10 mouse cellular contexts compared by ENCODE assay signal in the genomic region with DNA sequence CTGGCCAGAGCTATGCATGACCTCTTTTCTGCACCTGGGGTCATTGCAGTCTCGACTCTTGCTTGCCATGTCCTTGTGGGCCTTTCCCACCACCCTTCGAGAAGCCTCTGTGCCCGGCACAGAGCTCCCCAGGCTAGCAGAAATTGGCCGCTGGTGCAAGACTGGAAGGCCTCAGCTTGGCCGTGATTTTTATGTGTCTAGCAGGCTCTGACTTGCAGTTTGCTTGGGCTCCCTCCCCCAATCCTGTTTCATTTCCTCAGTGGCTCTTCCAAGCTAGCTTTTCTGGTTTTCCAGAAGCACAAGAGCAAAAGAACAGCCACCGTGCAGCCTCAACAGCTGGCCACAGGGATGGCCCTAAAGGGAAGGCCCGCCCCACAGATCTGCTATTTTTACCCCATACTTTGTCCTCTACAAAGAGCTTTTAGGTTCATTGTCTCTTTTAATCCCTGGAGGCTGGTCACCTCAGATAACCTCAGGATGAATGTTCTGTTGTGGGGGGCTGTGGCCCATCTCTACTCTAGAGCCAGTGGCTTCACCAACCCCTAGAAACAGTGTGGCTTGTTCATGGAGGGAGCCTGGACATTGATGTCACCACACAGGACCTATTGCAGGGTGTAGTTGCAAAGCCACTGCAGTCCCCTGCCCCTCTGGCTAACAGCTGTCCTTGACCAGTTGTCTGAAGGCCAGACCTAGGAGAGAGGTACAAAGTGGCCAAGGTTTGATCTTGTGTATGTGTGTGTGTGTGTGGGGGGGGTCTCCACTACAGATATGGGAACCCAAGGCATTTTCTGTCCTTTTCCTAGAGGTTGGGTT. TPM values are rescaled to one million over a fixed set of nuclear protein-coding genes. Genes with fewer than 3 reads are reported as not detected.
DNase-seq lines count a peak whose midpoint lies in the region; ATAC-seq and TF ChIP-seq lines count a peak whose summit lies in the region.
"Had no signal": no experiment of that assay in that cellular context is flagged by ENCODE, and none has a peak within 500 bp of the region (broad histone marks: within the 10 kb centered on the region; RNA-seq: fewer than 3 reads in every experiment).

No protein-coding gene starts in this region.

- ATAC-seq in forebrain, embryonic 15.5 days (replicated peaks), result no peak
- ATAC-seq in limb, embryonic 14.5 days (ENCODE audit: low FRiP score, low read depth), result no peak
- no peak for ATAC-seq in erythroid progenitor cell, adult 5-6 weeks (replicated peaks; ENCODE audit: low FRiP score, poor library complexity, severe bottlenecking)
- no peak for ATAC-seq in liver, embryonic 12.5 days

- peak; percentile 39 for DNase-seq in gastrocnemius, postnatal 25 days
- no peak for DNase-seq in gastrocnemius, adult 18-20 months (ENCODE audit: low spot score)
- DNase-seq in limb, embryonic 14.5 days (ENCODE audit: low spot score), result no peak
- no peak for DNase-seq in embryo, embryonic 9.5 days (ENCODE audit: extremely low spot score)
- DNase-seq: adrenal gland, postnatal 10 days; right cerebral cortex, adult 18-20 months had no signal

- H3K4me1 ChIP-seq in bone marrow macrophage, adult 2 months (ENCODE audit: control insufficient read depth, insufficient read depth, low read length), result peaks cover 57% of the 10 kb centered on the region
- H3K4me1 ChIP-seq in forebrain, embryonic 15.5 days, result peaks cover 70% of the 10 kb centered on the region
- H3K4me1 ChIP-seq in limb, embryonic 14.5 days (ENCODE audit: control insufficient read depth, insufficient read depth, low read length), result peaks cover 63% of the 10 kb centered on the region
- H3K4me1 ChIP-seq in liver, embryonic 12.5 days, result peaks cover 64% of the 10 kb centered on the region

- WGBS in forebrain, embryonic 15.5 days, result 76% methylated on average over 7 of the region's 7 CpGs
- 58% methylated on average over 7 of the region's 7 CpGs for WGBS in limb, embryonic 14.5 days
- WGBS in liver, embryonic 12.5 days (ENCODE audit: insufficient replicate concordance), result 59% methylated on average over 7 of the region's 7 CpGs

- peak overlapping the region; percentile 61 for H3K27ac ChIP-seq in bone marrow macrophage, adult 2 months (ENCODE audit: insufficient read depth, low read depth, low read length)
- peak overlapping the region; percentile 88 for H3K27ac ChIP-seq in forebrain, embryonic 15.5 days (replicated peaks)
- peak overlapping the region; percentile 55; the same call in 1 of the 2 replicates for H3K27ac ChIP-seq in limb, embryonic 14.5 days (replicated peaks; ENCODE audit: low read depth, low read length)
- no peak overlapping the region; the same call in 1 of the 2 replicates for H3K27ac ChIP-seq in liver, embryonic 12.5 days

- H3K4me2 ChIP-seq in forebrain, embryonic 15.5 days (replicated peaks), result no peak overlapping the region
- 0 out of 2 replicates have a peak overlapping the region, but pooled peaks have one; percentile 0 for H3K4me2 ChIP-seq in limb, embryonic 14.5 days (replicated peaks; ENCODE audit: low read depth, low read length, severe bottlenecking)
- no peak overlapping the region for H3K4me2 ChIP-seq in liver, embryonic 12.5 days

- no peak for TF ChIP-seq POLR2A in bone marrow macrophage, adult 2 months (IDR thresholded peaks at IDR 0.05; ENCODE audit: borderline replicate concordance, low read depth, low read length)
- TF ChIP-seq POLR2A in limb, embryonic 14.5 days (IDR thresholded peaks at IDR 0.05; ENCODE audit: borderline replicate concordance, extremely low read depth, insufficient read depth, insufficient read length), result no peak

- TF ChIP-seq CTCF in bone marrow macrophage, adult 2 months (IDR thresholded peaks at IDR 0.05; ENCODE audit: low read depth, low read length), result no peak

- H3K4me3 ChIP-seq in bone marrow macrophage, adult 2 months (ENCODE audit: insufficient read depth, low read length), result no peak overlapping the region
- H3K4me3 ChIP-seq in forebrain, embryonic 15.5 days, result no peak overlapping the region
- H3K4me3 ChIP-seq in limb, embryonic 14.5 days (replicated peaks; ENCODE audit: low read length), result no peak overlapping the region
- H3K4me3 ChIP-seq in liver, embryonic 12.5 days, result no peak overlapping the region

- no peak overlapping the region for H3K9ac ChIP-seq in forebrain, embryonic 15.5 days (replicated peaks)
- H3K9ac ChIP-seq in limb, embryonic 14.5 days (ENCODE audit: low read depth, low read length, severe bottlenecking), result no peak overlapping the region
- H3K9ac ChIP-seq in liver, embryonic 12.5 days, result no peak overlapping the region

- peaks cover 18% of the 10 kb centered on the region for H3K36me3 ChIP-seq in forebrain, embryonic 15.5 days
- H3K36me3 ChIP-seq in limb, embryonic 14.5 days (ENCODE audit: control insufficient read depth, insufficient read depth, low read length), result peaks cover 36% of the 10 kb centered on the region
- peaks cover 23% of the 10 kb centered on the region for H3K36me3 ChIP-seq in liver, embryonic 12.5 days

- no peaks in the 10 kb centered on the region for H3K27me3 ChIP-seq in forebrain, embryonic 15.5 days
- H3K27me3 ChIP-seq in limb, embryonic 14.5 days (ENCODE audit: control insufficient read depth, insufficient read depth, low read length), result no peaks in the 10 kb centered on the region
- H3K27me3 ChIP-seq in liver, embryonic 12.5 days (replicated peaks), result no peaks in the 10 kb centered on the region

- H3K9me3 ChIP-seq in forebrain, embryonic 15.5 days, result no peaks in the 10 kb centered on the region
- no peaks in the 10 kb centered on the region for H3K9me3 ChIP-seq in limb, embryonic 14.5 days (ENCODE audit: control insufficient read depth, low read length)
- no peaks in the 10 kb centered on the region for H3K9me3 ChIP-seq in liver, embryonic 12.5 days (replicated peaks)

RNA-seq across cellular contexts. Expression of a gene that starts 6.6 kb away (rescaled TPM):
- 10 to 100 TPM; 21.2 to 22.6 TPM for total RNA-seq in gastrocnemius, postnatal 25 days (2021)
- total RNA-seq in gastrocnemius, adult 18-20 months (2021), result 10 to 100 TPM; 25.3 to 33.6 TPM
- 216 and 219 TPM in 2 replicates for polyA plus RNA-seq in bone marrow macrophage, adult 2 months (2012; ENCODE audit: insufficient read depth, insufficient read length, missing spikeins)
- 148 and 160 TPM in 2 replicates for polyA plus RNA-seq in forebrain, embryonic 15.5 days (2015; fragmentation: Nextera tagmentation; extraction: Ambion mirVana)
- polyA plus RNA-seq in limb, embryonic 14.5 days (2012; rRNA removed), result 213 and 289 TPM in 2 replicates
- 181 and 197 TPM in 2 replicates for polyA plus RNA-seq in limb, embryonic 14.5 days (2014; fragmentation: Nextera tagmentation; extraction: Ambion mirVana)
- total RNA-seq in erythroid progenitor cell, adult 5-6 weeks (2015; ENCODE audit: low replicate concordance), result 3.4 and 9.4 TPM in 2 replicates
- total RNA-seq in erythroid progenitor cell, adult 5-6 weeks (2017; ENCODE audit: low replicate concordance), result 6.3 and 12.1 TPM in 2 replicates
- polyA plus RNA-seq in liver, embryonic 12.5 days (2016; fragmentation: Nextera tagmentation; extraction: Ambion mirVana), result 41.3 and 42.3 TPM in 2 replicates

RNA-seq across cellular contexts. Expression of a gene that starts 27.6 kb away (rescaled TPM):
- not detected for total RNA-seq in gastrocnemius, postnatal 25 days (2021)
- total RNA-seq in gastrocnemius, adult 18-20 months (2021), result under 1 TPM; 0.27 to 0.36 TPM
- not detected in 2 replicates for polyA plus RNA-seq in bone marrow macrophage, adult 2 months (2012; ENCODE audit: insufficient read depth, insufficient read length, missing spikeins)
- 4.4 and 4.6 TPM in 2 replicates for polyA plus RNA-seq in forebrain, embryonic 15.5 days (2015; fragmentation: Nextera tagmentation; extraction: Ambion mirVana)
- polyA plus RNA-seq in limb, embryonic 14.5 days (2012; rRNA removed), result 1.2 and 1.3 TPM in 2 replicates
- polyA plus RNA-seq in limb, embryonic 14.5 days (2014; fragmentation: Nextera tagmentation; extraction: Ambion mirVana), result 0.66 and 0.73 TPM in 2 replicates
- total RNA-seq in erythroid progenitor cell, adult 5-6 weeks (2015; ENCODE audit: low replicate concordance), result not detected in 2 replicates
- total RNA-seq in erythroid progenitor cell, adult 5-6 weeks (2017; ENCODE audit: low replicate concordance), result not detected in 2 replicates
- not detected in 2 replicates for polyA plus RNA-seq in liver, embryonic 12.5 days (2016; fragmentation: Nextera tagmentation; extraction: Ambion mirVana)
